Mouse (Mus musculus) brain, embryonic 14.5 days (tissue): ENCODE results near the gene Maip1. TPM values are rescaled to one million over a fixed set of nuclear protein-coding genes. Genes with fewer than 3 reads are reported as not detected.
A peak's percentile ranks its signal among the peaks of the same experiment; 100 is the strongest.

Experiments used
- DNase-seq: peaks from one replicate; pipeline ENCODE4 v3.0.0-alpha.2; 2011; ENCODE audit warnings: low read depth
- CTCF ChIP-seq: fragments of 200-500 bp; IDR thresholded peaks from 2 replicates; pipeline ENCODE4 v1.5.1; 2012; ENCODE audit warnings: inconsistent platforms, mild to moderate bottlenecking, moderate library complexity, borderline replicate concordance; ENCODE audit not compliant: insufficient read depth, insufficient read length; ENCODE audit errors: extremely low read depth
- POLR2A ChIP-seq: fragments of 200-500 bp; IDR thresholded peaks from 2 replicates; pipeline ENCODE4 v1.6.1; 2012; ENCODE audit warnings: mild to moderate bottlenecking, inconsistent platforms, borderline replicate concordance; ENCODE audit not compliant: poor library complexity, insufficient read depth, insufficient read length, severe bottlenecking; ENCODE audit errors: extremely low read depth
- polyA plus RNA-seq: library from polyadenylated mRNA; depleted of rRNA; stranded (reverse); fragments of >200 nt; gene quantifications from 2 replicates; pipeline ENCODE4 v1.2.3, GENCODE M21; 2012; rRNA removed

Maip1 gene
- polyA plus RNA-seq, 1 experiment: 11.7 TPM

DNA sequence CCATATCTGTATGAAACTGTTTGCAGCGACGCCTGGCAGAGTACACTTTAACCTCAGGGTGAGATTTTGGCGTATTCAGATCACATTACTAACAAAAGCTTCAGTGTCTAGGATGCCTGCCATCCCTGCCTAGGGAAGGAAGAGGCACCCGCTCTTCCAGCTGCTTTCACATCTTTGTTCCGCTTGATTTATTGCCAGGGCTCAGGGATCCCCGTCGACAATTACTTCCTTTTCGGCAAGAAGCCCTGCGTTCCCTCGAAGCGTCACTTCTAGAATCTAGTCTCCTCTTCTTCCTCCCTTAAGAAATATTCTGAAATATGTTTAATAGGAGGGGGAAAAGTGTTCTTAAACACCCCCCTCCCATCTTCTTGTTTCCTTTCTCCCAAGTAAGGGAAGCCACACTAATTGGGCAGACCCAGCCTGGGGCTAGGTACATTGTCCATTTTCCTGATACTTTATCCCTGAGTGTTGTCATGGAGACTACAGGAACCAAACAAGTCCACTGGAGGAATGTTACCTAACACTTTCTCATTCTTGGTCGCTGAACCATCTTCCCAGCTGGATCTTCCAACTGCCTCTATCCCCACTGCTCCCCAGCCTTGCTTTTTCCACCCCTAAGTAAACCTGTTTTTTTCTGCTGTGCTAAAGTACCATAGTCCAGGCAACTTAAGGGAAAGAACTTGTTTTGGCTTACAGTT, 23.8 kb downstream of the Maip1 start:
- no peak for TF ChIP-seq POLR2A
- TF ChIP-seq CTCF: no peak
- peak; percentile 86 for DNase-seq

DNA sequence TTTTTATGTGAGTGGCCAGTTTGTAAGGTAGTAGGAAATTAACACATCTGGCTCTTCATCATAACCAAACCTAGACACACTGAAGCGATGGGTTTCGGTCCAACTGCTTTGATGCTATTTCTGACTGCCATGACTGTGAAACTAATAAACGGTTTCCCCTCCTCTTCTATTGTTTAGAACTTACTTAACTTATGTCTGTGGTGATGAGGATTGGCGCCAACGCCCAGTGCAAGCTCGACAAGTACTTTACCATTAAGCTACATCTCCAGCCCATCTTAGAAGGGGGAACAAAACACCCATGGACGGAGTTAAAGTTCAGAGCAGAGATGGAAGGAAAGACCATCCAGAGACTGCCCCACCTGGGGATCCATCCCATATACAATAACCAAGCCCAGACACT, 27.0 kb downstream of the Maip1 start:
- TF ChIP-seq CTCF (no peak), POLR2A (no peak)
- DNase-seq: no peak

DNA sequence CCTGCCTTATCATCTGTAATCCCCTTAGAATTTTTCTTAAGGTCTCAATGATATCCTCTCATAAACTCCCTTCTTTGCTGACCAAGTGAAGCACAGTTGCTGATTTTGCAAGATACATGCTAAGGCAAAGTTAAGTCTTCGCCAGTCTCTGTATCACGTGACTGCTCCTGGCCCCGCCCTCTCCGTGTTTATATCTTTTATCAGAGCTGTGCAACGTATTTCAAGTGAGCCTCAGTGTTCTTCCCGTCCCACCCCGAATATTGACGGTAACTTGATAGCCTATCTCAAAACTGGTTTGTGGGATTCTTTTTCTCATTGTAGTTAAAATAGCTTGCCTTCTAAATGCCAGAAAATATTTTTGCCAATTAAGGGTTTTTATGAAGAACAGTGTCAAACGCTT, 30.3 kb downstream of the Maip1 start:
- peak; percentile 41 for DNase-seq
- TF ChIP-seq POLR2A (no peak), CTCF (no peak)

- peak; percentile 84 for DNase-seq
- TF ChIP-seq POLR2A (no peak), CTCF (no peak)
Measured at GRCm38 (mm10) chr1:57436954-57437353, 30.8 kb downstream of the Maip1 start.

GRCm38 (mm10) chr1:57439026-57439425, 32.9 kb downstream of the Maip1 start:
- DNase-seq: no peak
- TF ChIP-seq CTCF (no peak), POLR2A (no peak)

- DNase-seq: no peak
- TF ChIP-seq POLR2A: no peak
- no peak for TF ChIP-seq CTCF
Measured at GRCm38 (mm10) chr1:57440771-57441170, 34.6 kb downstream of the Maip1 start.

DNA sequence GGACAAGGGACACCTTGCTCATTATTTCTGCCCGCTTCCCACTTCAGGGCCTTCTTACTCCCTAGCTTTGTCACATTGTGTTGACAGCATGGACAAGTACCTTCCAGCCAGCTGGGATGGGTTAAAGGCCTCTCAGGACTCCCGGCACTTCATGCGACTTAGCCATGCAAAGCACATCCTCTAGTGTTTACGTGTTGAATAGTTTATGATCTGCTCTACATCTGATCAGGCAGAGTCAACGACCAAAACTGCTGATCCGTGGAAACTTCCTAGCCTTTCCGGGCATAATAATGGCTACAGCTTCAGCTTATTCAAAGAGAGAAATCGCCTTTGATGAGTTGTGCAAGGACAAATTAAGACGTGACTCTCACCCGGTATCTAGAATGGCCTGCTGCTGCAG, 39.6 kb downstream of the Maip1 start:
- DNase-seq: peak; percentile 19
- TF ChIP-seq CTCF: no peak
- TF ChIP-seq POLR2A: no peak

- DNase-seq: no peak
- no peak for TF ChIP-seq POLR2A
- TF ChIP-seq CTCF: no peak
Measured at GRCm38 (mm10) chr1:57450241-57450640, 44.1 kb downstream of the Maip1 start.

DNA sequence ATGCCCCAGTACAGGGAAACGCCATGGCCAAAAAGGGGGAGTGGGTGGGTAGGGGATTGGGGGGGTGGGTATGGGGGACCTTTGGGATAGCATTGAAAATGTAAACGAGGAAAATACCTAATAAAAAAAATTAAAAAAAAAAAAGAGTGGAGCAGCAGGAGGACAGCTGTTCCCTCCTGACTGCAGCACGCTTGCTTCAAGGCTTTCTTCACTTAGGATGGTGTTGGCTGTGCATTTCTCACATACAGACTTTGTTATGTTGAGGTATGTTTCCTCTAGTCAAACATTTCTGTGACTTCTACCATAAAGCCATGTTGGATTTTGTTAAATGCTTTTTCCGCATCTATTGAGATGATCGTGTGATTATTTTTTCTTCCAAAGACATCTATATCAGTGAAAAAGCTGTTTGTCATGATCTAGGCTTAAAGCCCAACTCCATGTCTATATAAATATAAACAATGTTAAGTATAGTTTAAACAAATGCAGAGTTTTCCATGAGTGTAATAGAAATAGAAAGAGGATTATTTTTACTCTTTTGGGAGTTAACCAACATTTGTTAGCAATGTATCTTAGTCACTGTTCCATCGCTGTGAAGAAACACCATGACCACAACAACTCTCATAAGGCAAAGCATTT, 54.3 kb downstream of the Maip1 start:
- TF ChIP-seq POLR2A (no peak), CTCF (no peak)
- no peak for DNase-seq

Other genes starting within 250 kb of the Maip1 start
- 9.9 and 17.4 TPM in 2 replicates for gene 1700066M21Rik, start 28.7 kb upstream of the Maip1 start, polyA plus RNA-seq
- 19.3 and 21.5 TPM in 2 replicates for gene Tyw5, start 773 bp downstream of the Maip1 start, polyA plus RNA-seq